ENCODE assay signal across 7 mouse cellular contexts in genomic region chr11:90369115-90369514, GRCm38 (mm10). TPM values are rescaled to one million over a fixed set of nuclear protein-coding genes. Genes with fewer than 3 reads are reported as not detected.
DNase-seq lines count a peak whose midpoint lies in the region; ATAC-seq and TF ChIP-seq lines count a peak whose summit lies in the region.

No protein-coding gene starts in this region.

- H3K4me1 ChIP-seq in embryonic facial prominence, embryonic 10.5 days = peaks cover 47% of the 10 kb centered on the region
- peaks cover 21% of the 10 kb centered on the region for H3K4me1 ChIP-seq in forebrain, embryonic 11.5 days (replicated peaks; ENCODE audit: control insufficient read depth, insufficient read depth, low read length)
- peaks cover 20% of the 10 kb centered on the region for H3K4me1 ChIP-seq in intestine, postnatal 0 days (replicated peaks; ENCODE audit: control insufficient read depth, insufficient read depth, low read length)
- H3K4me1 ChIP-seq in midbrain, embryonic 10.5 days = peaks cover 43% of the 10 kb centered on the region

- DNase-seq in embryonic facial prominence, embryonic 10.5 days (ENCODE audit: low spot score) = peak; percentile 38
- no peak for DNase-seq in forebrain, embryonic 11.5 days (ENCODE audit: low spot score)
- DNase-seq in midbrain, embryonic 10.5 days (ENCODE audit: low spot score) = peak; percentile 27
- DNase-seq in ovary, postnatal 10 days (ENCODE audit: low spot score) = no peak
- DNase-seq in urinary bladder, adult 18-20 months (ENCODE audit: low spot score in 2 of 2) = no peak
- no peak for DNase-seq in yolk sac, embryonic 10.5 days (ENCODE audit: low spot score)

- H3K4me3 ChIP-seq in embryonic facial prominence, embryonic 10.5 days = no peak overlapping the region
- H3K4me3 ChIP-seq in forebrain, embryonic 11.5 days (ENCODE audit: low read depth, low read length) = no peak overlapping the region
- no peak overlapping the region for H3K4me3 ChIP-seq in intestine, postnatal 0 days (ENCODE audit: low read depth, low read length)
- no peak overlapping the region for H3K4me3 ChIP-seq in midbrain, embryonic 10.5 days

- ATAC-seq in forebrain, embryonic 11.5 days (replicated peaks; ENCODE audit: low FRiP score) = no peak
- no peak for ATAC-seq in intestine, postnatal 0 days

- no peak overlapping the region; the same call in 1 of the 2 replicates for H3K4me2 ChIP-seq in forebrain, embryonic 11.5 days (ENCODE audit: low read depth, low read length, severe bottlenecking)
- H3K4me2 ChIP-seq in intestine, postnatal 0 days (replicated peaks; ENCODE audit: low read depth) = peak overlapping the region; percentile 37; the same call in 1 of the 2 replicates

- no peak for TF ChIP-seq CTCF in intestine, postnatal 0 days (IDR thresholded peaks at IDR 0.05; ENCODE audit: low read depth)

- peak overlapping the region; percentile 45 for H3K27ac ChIP-seq in embryonic facial prominence, embryonic 10.5 days (replicated peaks)
- 0 out of 2 replicates have a peak overlapping the region, but pooled peaks have one; percentile 53 for H3K27ac ChIP-seq in forebrain, embryonic 11.5 days (ENCODE audit: low read depth, low read length)
- H3K27ac ChIP-seq in intestine, postnatal 0 days (ENCODE audit: low read depth, low read length) = peak overlapping the region; percentile 58
- H3K27ac ChIP-seq in midbrain, embryonic 10.5 days (replicated peaks) = peak overlapping the region; percentile 46; the same call in 1 of the 2 replicates

- peaks cover 37% of the 10 kb centered on the region for H3K27me3 ChIP-seq in embryonic facial prominence, embryonic 10.5 days (replicated peaks; ENCODE audit: low read depth, poor library complexity, severe bottlenecking)
- H3K27me3 ChIP-seq in forebrain, embryonic 11.5 days (ENCODE audit: control insufficient read depth, insufficient read depth, low read length) = no peaks in the 10 kb centered on the region; the same call in 1 of the 2 replicates
- H3K27me3 ChIP-seq in intestine, postnatal 0 days (replicated peaks; ENCODE audit: control insufficient read depth, insufficient read depth, low read length) = no peaks in the 10 kb centered on the region
- H3K27me3 ChIP-seq in midbrain, embryonic 10.5 days (ENCODE audit: low read depth, poor library complexity, severe bottlenecking) = peaks cover 49% of the 10 kb centered on the region

- 24% methylated on average over 7 of the region's 7 CpGs for WGBS in embryonic facial prominence, embryonic 10.5 days
- 38% methylated on average over 7 of the region's 7 CpGs for WGBS in forebrain, embryonic 11.5 days
- WGBS in intestine, postnatal 0 days = 36% methylated on average over 6 of the region's 7 CpGs
- WGBS in midbrain, embryonic 10.5 days = 32% methylated on average over 7 of the region's 7 CpGs

- no peak overlapping the region for H3K9ac ChIP-seq in forebrain, embryonic 11.5 days (ENCODE audit: low read length)
- H3K9ac ChIP-seq in intestine, postnatal 0 days (ENCODE audit: low read depth, low read length) = no peak overlapping the region

- H3K36me3 ChIP-seq in embryonic facial prominence, embryonic 10.5 days (replicated peaks) = no peaks in the 10 kb centered on the region
- H3K36me3 ChIP-seq in forebrain, embryonic 11.5 days (ENCODE audit: control insufficient read depth, insufficient read depth, low read length) = no peaks in the 10 kb centered on the region
- no peaks in the 10 kb centered on the region for H3K36me3 ChIP-seq in intestine, postnatal 0 days (ENCODE audit: control insufficient read depth, insufficient read depth)
- H3K36me3 ChIP-seq in midbrain, embryonic 10.5 days = no peaks in the 10 kb centered on the region

- no peaks in the 10 kb centered on the region for H3K9me3 ChIP-seq in embryonic facial prominence, embryonic 10.5 days
- no peaks in the 10 kb centered on the region for H3K9me3 ChIP-seq in forebrain, embryonic 11.5 days (ENCODE audit: control insufficient read depth, low read length)
- H3K9me3 ChIP-seq in intestine, postnatal 0 days (ENCODE audit: control insufficient read depth) = no peaks in the 10 kb centered on the region
- no peaks in the 10 kb centered on the region for H3K9me3 ChIP-seq in midbrain, embryonic 10.5 days (replicated peaks)

RNA-seq across cellular contexts. Expression of gene Hlf, which starts 21.6 kb away (rescaled TPM):
- polyA plus RNA-seq in embryonic facial prominence, embryonic 10.5 days (2016; fragmentation: Nextera tagmentation; extraction: Ambion mirVana) = 0.93 and 1.2 TPM in 2 replicates
- polyA plus RNA-seq in forebrain, embryonic 11.5 days (2014; fragmentation: Nextera tagmentation; extraction: Ambion mirVana) = 1.2 and 2.2 TPM in 2 replicates
- polyA plus RNA-seq in intestine, postnatal 0 days (2015; fragmentation: Nextera tagmentation; extraction: Ambion mirVana) = 0.81 and 1.0 TPM in 2 replicates
- 1.5 and 3.3 TPM in 2 replicates for polyA plus RNA-seq in midbrain, embryonic 10.5 days (2016; fragmentation: Nextera tagmentation; extraction: Ambion mirVana)

Comparison
In these comparisons a context has a peak if more than half of its experiments do, and no peak if none do; other contexts are left out.
1. DNase-seq: peak in embryonic facial prominence, embryonic 10.5 days (single experiment) and midbrain, embryonic 10.5 days (single experiment); none in forebrain, embryonic 11.5 days (single experiment), ovary, postnatal 10 days (single experiment), urinary bladder, adult 18-20 months (0 of 2) and yolk sac, embryonic 10.5 days (single experiment).
2. Peak in every context shown above with its lines, with median percentiles within 50 percentile points of each other: H3K27ac ChIP-seq.